Mouse (Mus musculus): Measurements from ENCODE around the gene Clec4g.

Gene Clec4g

DNA sequence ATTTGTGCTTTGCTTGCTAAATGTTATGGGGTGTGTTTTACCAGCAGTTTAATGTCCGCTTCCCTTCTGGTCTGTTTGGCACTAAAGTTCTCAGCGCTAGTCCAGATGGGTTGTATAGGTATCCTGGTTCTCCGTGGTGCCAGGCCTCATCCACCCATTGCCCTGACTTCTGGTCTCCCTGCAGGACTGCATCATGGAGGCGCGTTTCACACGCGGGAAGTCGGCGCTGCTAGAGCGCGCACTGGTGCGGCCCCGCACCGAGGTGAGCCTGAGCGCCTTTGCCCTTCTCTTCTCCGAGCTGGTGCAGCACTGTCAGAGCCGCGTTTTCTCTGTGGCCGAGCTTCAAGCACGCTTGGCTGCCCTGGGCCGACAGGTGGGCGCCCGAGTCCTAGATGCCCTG lies 41.6 kb downstream of the Clec4g start:
- DNase-seq, result no peak

DNA sequence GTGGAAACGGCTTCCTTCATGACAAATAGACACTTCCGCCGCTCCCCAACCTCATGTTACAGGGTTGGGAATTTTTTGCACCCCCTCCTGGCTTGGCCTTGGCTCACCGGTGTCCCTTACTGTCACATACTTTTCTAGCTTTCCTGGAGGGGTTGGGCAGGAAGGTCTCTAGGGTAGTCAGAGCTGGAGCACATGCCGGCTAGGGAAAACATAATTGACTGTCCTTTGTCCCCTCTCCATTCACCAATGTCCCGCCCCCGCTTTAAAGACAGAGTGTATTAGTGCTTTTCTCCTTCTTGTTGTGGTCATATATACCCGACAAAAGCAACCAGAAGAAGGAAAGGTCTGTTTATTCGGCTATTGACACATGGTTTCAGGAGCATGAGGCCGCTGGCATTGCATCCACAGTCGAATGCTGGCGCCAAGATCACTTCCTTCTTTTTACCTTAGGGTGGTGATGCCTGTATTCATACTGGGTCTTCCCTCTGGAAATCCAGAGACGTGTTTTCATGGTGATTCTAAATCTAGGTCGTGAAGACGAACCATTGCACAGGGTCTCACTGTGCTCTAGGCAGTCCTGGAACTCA lies 43.4 kb downstream of the Clec4g start:
- peak in 1 of 2 experiments; percentile 29 for DNase-seq

GRCm38 (mm10) chr8:3676131-3676992 lies 44.1 kb downstream of the Clec4g start, which contains the start of gene Trappc5:
Trappc5 (plus strand) TSS chr8:3676299.
- DNase-seq, result peak; percentile 94

DNA sequence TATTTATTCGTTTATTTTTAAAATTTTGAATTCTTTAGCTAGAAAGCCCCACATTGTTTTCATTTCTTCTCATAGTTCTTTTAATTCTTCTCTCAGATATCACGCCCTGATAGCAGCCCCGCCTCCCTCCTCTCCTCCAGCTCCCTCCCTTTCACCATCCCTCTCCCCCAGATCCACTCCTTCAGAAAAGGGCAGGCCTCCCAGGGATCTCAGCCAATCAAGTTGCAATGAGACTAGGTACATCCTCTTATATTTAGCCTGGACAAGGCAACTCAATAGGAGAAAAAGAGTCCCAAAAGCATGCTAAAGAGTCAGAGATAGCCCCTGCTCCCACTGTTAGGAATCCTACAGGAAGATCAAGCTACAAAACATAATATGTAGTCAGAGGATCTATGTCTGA lies 45.8 kb downstream of the Clec4g start:
- no peak for DNase-seq

- DNase-seq, result peak; percentile 85 to 91
Measured at GRCm38 (mm10) chr8:3671980-3672491, 48.4 kb downstream of the Clec4g start, which contains the start of gene Fcor. Fcor (minus strand) TSS chr8:3672362.

DNA sequence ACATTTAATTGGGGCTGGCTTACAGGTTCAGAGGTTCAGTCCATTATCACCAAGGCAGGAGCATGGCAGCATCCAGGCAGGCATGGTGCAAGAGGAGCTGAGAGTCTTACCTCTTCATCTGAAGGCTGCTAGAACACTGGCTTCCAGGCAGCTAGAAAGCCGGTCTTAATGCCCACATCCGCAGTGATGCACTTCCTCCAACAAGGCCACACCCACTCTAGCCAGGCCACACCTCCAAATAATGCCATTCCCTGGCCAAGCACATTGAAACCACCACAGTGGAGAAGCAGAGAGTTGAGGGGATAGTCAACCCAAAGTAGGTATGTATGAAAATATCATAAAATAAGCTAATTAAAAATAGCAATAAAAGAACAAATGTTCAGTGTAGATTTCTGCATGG lies 50.1 kb downstream of the Clec4g start:
- peak in 1 of 2 experiments; percentile 15 for DNase-seq

GRCm38 (mm10) chr8:3665507-3665906 lies 54.9 kb downstream of the Clec4g start, which contains the start of gene Mcemp1:
Mcemp1 (plus strand) TSS chr8:3665754.
- DNase-seq, result no peak

- no peak for DNase-seq
Measured at GRCm38 (mm10) chr8:3664405-3664804, 56.0 kb downstream of the Clec4g start.

- DNase-seq, result no peak
Measured at GRCm38 (mm10) chr8:3660889-3661288, 59.6 kb downstream of the Clec4g start.

All from thymus, postnatal 36 days (tissue).